Mouse (Mus musculus) embryonic facial prominence, embryonic 10.5 days (tissue): ENCODE measurements at regions not wholly inside any gene's neighbourhood (a gene's known extent, or its start where the extent isn't known, plus 50 kb on each side); places are given as distances from the start of the nearest gene placed in this dataset.

Experiments used
- DNase-seq: peaks from one replicate; pipeline ENCODE4 v3.0.0-alpha.2; 2017; ENCODE audit warnings: low spot score
- H3K27ac ChIP-seq: fragments of 300-500 bp; sonication (generic); replicated peaks from 2 replicates; pipeline ENCODE4 v1.5.1; 2016; ENCODE audit warnings: mild to moderate bottlenecking
- H3K27me3 ChIP-seq: fragments of 300-500 bp; sonication (generic); replicated peaks from 2 replicates; pipeline ENCODE4 v1.6.1; 2016; ENCODE audit warnings: low read depth, mild to moderate bottlenecking; ENCODE audit not compliant: poor library complexity, severe bottlenecking
- H3K36me3 ChIP-seq: fragments of 300-500 bp; sonication (generic); replicated peaks from 2 replicates; pipeline ENCODE4 v1.6.1; 2016; ENCODE audit warnings: mild to moderate bottlenecking, moderate library complexity
- H3K4me1 ChIP-seq: fragments of 300-500 bp; sonication (generic); 2 replicates; pipeline ENCODE4 v1.6.1; 2016
- H3K4me3 ChIP-seq: fragments of 300-500 bp; sonication (generic); 2 replicates; pipeline ENCODE4 v1.5.1; 2016; ENCODE audit warnings: mild to moderate bottlenecking, moderate library complexity
- H3K9me3 ChIP-seq: fragments of 300-500 bp; sonication (generic); 2 replicates; pipeline ENCODE4 v1.6.1; 2016; ENCODE audit warnings: mild to moderate bottlenecking
- WGBS: fragments of 180-500 bp; shearing (Covaris S2); methylation state at CpG from one replicate; pipeline ENCODE4 v1.1.7; 2016; 5-methylcytosine and 5-hydroxymethylcytosine counted together

GRCm38 (mm10) chr7:83140658-83141057 lies 273.5 kb downstream of the Mex3b start:
- DNase-seq: no peak
- WGBS: 90% methylated on average over 3 of the region's 3 CpGs
- H3K9me3 ChIP-seq: no peaks in the 10 kb centered on the region
- peaks cover 10% of the 10 kb centered on the region for H3K4me1 ChIP-seq
- H3K36me3 ChIP-seq: no peaks in the 10 kb centered on the region
- no peaks in the 10 kb centered on the region for H3K27me3 ChIP-seq
- H3K4me3 ChIP-seq: no peak overlapping the region
- no peak overlapping the region for H3K27ac ChIP-seq

DNA sequence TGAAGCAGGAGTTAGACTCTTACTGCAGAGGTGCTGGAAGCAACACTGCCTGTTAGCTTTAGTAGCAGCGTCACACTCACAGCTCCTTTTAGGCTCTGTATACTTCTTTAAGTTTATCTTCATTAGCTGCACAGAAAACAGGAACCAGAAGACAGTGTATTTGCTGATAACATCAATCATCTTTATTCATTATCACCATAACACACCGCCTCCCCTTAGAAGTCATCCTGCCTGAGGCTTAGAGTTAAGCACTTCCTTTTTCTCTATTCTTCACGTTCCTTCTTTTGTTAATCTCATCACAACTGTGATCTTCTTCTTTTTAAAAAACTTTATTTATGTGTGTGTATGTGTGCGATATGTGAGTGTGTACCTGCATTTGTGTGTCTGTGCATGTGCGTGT lies 276.9 kb downstream of the Mex3b start:
- Histone ChIP-seq H3K27me3 (no peaks in the 10 kb centered on the region), H3K9me3 (no peaks in the 10 kb centered on the region), H3K36me3 (no peaks in the 10 kb centered on the region), H3K4me3 (no peak overlapping the region), H3K27ac (no peak overlapping the region), H3K4me1 (peaks cover 10% of the 10 kb centered on the region)
- no peak for DNase-seq
- WGBS: 83% methylated on average over 5 of the region's 5 CpGs

GRCm38 (mm10) chr7:83145551-83145950 lies 278.4 kb downstream of the Mex3b start:
- H3K27ac ChIP-seq: no peak overlapping the region
- no peak for DNase-seq
- H3K9me3 ChIP-seq: no peaks in the 10 kb centered on the region
- WGBS: 93% methylated on average over 5 of the region's 5 CpGs
- H3K4me3 ChIP-seq: no peak overlapping the region
- 0 out of 2 replicates have a peak, but pooled peaks cover 2% of the 10 kb centered on the region for H3K4me1 ChIP-seq
- H3K36me3 ChIP-seq: no peaks in the 10 kb centered on the region
- H3K27me3 ChIP-seq: no peaks in the 10 kb centered on the region

- Histone ChIP-seq H3K4me3 (no peak overlapping the region), H3K9me3 (no peaks in the 10 kb centered on the region), H3K36me3 (no peaks in the 10 kb centered on the region), H3K27me3 (no peaks in the 10 kb centered on the region), H3K4me1 (no peaks in the 10 kb centered on the region), H3K27ac (no peak overlapping the region)
- DNase-seq: no peak
- WGBS: 78% methylated on average over 2 of the region's 2 CpGs
Measured at GRCm38 (mm10) chr7:83161226-83161625, 294.1 kb downstream of the Mex3b start.

- Histone ChIP-seq H3K4me3 (no peak overlapping the region), H3K9me3 (no peaks in the 10 kb centered on the region), H3K36me3 (no peaks in the 10 kb centered on the region), H3K4me1 (no peaks in the 10 kb centered on the region), H3K27me3 (no peaks in the 10 kb centered on the region), H3K27ac (no peak overlapping the region)
- no peak for DNase-seq
- WGBS: 81% methylated on average over 3 of the region's 3 CpGs
Measured at GRCm38 (mm10) chr7:83162868-83163267, 295.7 kb downstream of the Mex3b start.

DNA sequence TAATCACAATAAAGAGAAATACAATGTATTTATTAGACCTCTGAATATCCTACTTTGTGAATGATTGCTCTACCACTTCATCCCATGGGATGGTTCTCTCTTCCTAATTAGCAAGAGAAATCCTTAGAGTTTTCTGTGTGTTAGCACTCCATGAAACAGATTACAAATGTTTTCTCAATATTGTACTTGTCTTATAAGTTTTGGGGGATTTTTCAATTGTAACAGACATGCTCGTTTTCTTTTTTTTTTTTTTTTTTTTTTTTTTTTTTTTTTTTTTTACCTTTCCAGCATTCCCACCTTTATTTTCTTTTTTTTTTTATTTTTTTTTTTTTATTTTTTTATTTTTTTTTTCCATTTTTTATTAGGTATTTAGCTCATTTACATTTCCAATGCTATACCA lies 312.3 kb downstream of the Mex3b start:
- WGBS: 94% methylated on average over 1 of the region's 1 CpGs
- Histone ChIP-seq H3K27ac (no peak overlapping the region), H3K36me3 (no peaks in the 10 kb centered on the region), H3K4me1 (no peaks in the 10 kb centered on the region), H3K27me3 (no peaks in the 10 kb centered on the region), H3K9me3 (no peaks in the 10 kb centered on the region), H3K4me3 (no peak overlapping the region)
- DNase-seq: no peak

DNA sequence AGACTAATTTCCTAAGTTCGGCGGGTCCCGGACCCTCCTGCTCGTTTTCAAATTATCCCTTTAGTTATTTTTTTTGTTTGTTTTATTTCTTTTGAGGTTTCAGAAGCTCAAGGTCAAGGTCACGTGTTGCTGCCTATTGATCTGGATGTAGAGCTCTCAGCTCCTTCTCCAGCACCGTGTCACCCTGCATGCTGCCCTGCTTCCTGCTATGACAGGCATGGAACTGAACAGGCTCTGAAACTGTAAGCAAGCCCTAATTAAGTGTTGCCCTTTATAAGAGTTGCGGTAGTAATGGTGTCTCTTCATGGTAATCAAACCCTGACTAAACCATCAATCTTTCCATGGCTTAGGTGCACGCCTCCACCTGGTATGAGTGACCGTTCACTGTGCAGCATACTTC lies 319.2 kb downstream of the Mex3b start:
- H3K9me3 ChIP-seq: no peaks in the 10 kb centered on the region
- no peaks in the 10 kb centered on the region for H3K4me1 ChIP-seq
- no peak overlapping the region for H3K27ac ChIP-seq
- no peak for DNase-seq
- H3K36me3 ChIP-seq: no peaks in the 10 kb centered on the region
- 87% methylated on average over 9 of the region's 9 CpGs for WGBS
- H3K27me3 ChIP-seq: no peaks in the 10 kb centered on the region
- no peak overlapping the region for H3K4me3 ChIP-seq

DNA sequence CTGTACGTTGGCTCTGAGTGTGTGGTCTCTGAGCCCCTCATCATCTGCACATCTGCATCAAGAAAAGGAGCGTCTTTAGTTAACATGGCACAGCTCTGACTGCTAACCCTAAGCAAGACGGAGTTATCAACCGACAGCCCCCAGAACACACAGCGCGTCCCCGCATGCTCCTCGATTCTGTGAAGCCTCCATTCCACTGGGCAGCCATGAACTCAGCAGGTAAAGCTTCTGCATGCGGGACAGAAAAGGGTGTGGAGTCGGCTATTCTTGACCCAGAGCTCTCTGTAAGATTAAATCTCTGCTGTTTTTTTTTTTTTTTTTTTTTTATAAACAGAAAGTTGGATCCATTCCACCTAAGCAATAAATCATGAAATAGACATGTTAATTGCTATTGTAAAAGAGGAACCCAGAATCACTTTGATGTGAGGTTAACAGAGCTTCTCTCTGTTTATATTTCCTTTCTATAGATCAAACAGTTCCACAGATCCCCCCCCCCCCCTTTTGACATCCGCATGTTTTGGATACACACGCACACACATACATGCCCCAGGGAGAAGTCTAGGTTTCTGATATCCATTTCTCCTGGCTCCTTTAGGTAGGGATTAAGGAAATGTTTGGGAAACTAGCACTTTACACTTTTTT lies 328.9 kb downstream of the Mex3b start:
- DNase-seq: no peak
- 85% methylated on average over 12 of the region's 12 CpGs for WGBS
- no peak overlapping the region for H3K27ac ChIP-seq

DNA sequence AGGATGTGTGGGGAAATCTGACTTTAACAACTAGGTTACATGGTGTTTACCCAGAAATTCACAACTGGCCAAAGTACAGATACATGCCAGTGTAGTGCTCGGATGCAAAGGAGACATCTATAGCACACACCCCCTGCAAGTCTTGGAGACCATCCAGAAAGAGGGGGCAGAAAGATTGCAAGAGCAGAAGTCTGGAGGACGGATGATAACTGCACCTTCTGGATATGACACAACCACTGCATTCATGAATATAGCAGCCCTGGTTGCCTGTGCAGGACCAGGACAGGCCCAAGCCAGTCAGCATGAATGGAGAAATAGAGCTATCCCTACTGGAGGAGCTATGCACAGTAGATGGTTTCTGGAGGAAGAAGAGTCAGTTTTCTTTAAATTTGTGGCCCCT lies 330.4 kb downstream of the Mex3b start:
- Histone ChIP-seq H3K27ac (no peak overlapping the region), H3K4me1 (peaks cover 43% of the 10 kb centered on the region), H3K27me3 (no peaks in the 10 kb centered on the region), H3K36me3 (no peaks in the 10 kb centered on the region), H3K4me3 (no peak overlapping the region), H3K9me3 (no peaks in the 10 kb centered on the region)
- DNase-seq: no peak
- WGBS: 86% methylated on average over 2 of the region's 2 CpGs

More for the DNA sequence above, 328.9 kb downstream of the Mex3b start:
- Histone ChIP-seq H3K27me3 (no peaks in the 10 kb centered on the region), H3K4me3 (no peak overlapping the region), H3K4me1 (peaks cover 28% of the 10 kb centered on the region), H3K9me3 (no peaks in the 10 kb centered on the region), H3K36me3 (no peaks in the 10 kb centered on the region)

DNA sequence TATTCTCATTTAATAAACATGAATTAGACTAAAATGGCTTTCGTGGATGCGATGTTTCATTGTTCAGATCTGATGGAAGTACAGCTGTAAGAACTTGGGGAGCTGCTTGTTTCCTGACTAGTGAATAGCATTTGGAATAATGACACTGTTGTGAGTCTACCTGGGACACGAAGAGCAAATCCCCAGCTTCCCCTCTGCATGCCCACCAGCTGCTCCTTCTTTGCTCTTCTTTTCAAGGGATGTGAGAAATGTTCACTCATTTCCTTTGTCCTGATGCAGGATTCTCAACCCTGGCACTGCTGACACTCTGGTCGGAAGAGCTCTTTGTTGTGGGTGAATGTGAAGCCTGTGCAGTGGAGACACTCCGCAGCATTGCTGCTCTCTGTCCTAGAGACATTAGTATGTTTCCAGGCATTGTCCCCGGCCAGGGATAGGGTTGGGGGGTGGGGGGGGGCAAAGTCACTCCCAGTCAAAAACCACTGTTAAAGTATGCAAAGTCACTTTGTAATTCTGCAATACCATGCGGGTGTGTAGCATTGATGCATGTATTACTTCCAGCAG lies 334.1 kb downstream of the Mex3b start:
- peak overlapping the region; percentile 81 for H3K27ac ChIP-seq
- H3K4me3 ChIP-seq: no peak overlapping the region; the same call in 1 of the 2 replicates

DNA sequence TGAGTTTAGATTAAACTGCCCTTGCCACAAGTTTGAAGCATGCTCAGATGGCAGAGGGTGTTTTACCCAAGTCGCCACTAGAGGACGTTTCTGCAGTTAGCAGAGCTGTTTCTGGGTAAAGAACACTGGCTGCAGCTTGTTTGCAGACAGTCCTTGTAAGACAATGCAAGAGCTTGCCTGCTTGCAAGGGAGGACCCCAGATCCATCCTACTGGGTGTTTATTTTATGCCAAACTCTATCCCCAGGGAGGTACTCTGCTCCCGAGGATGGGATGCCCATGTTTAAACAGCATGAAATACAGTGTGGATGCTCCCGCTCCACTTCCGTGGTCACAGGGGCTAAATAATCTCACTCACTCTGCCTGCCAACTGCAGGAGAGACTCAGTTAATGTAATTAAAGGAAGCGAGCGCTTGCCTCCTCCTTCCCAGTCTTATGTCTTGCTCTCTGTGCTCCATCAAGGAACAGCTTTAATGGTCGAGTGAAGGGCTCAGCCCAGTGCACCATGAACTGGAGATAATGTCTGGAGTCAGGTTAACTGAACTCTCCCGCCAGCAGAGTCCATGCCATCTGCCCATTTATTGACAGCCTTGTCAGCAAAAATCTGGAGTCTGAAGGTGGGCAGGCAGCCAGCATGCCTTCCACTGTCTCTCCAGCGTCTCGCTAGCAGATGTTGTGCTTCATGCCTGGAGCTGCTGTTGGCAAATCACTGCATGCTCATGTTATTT lies 334.8 kb downstream of the Mex3b start:
- H3K4me1 ChIP-seq: peaks cover 56% of the 10 kb centered on the region
- H3K36me3 ChIP-seq: no peaks in the 10 kb centered on the region
- 21% methylated on average over 11 of the region's 11 CpGs for WGBS
- DNase-seq: peak; percentile 62
- peak overlapping the region; percentile 42 for H3K4me3 ChIP-seq
- peak overlapping the region; percentile 81 for H3K27ac ChIP-seq
- H3K27me3 ChIP-seq: peaks cover 17% of the 10 kb centered on the region; the same call in 1 of the 2 replicates
- H3K9me3 ChIP-seq: no peaks in the 10 kb centered on the region

More for the DNA sequence above, 334.1 kb downstream of the Mex3b start:
- DNase-seq: no peak
- H3K27me3 ChIP-seq: peaks cover 17% of the 10 kb centered on the region; the same call in 1 of the 2 replicates
- no peaks in the 10 kb centered on the region for H3K36me3 ChIP-seq
- 67% methylated on average over 7 of the region's 7 CpGs for WGBS
- no peaks in the 10 kb centered on the region for H3K9me3 ChIP-seq
- H3K4me1 ChIP-seq: peaks cover 63% of the 10 kb centered on the region

DNA sequence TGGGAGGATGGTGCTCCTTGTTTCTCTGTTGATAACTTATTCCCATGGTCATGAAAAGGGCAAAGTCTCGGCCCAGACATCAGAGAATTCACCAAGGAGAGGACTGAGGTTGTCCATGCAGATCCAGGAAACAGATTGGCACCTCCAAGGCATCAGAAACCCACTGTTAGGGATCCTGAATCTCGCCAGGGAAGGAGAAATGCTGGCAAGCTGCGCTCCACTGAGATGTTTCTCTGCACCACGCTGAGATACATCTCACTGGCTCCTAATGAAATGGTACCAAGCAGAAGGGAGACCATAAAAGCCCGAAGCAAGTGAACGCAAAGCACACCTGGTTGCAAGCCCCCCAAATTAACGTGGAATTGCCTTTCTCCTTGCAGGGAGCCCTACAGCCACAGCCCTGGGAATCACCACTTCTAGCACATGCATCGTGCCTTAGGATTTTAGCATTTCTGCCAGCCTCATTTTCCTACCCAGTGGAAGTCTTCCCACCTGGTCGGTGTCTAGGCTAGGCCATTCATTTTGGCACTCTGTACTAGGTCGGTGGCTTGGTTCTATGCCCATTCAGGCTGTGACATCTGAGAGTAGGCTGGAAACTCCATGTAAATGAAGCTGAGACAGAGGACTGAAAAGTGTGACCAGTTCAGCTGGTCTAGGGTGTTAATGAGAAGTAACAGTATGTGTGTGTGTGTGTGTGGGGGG lies 336.3 kb downstream of the Mex3b start:
- H3K27ac ChIP-seq: peak overlapping the region; percentile 75
- H3K4me1 ChIP-seq: peaks cover 56% of the 10 kb centered on the region
- no peaks in the 10 kb centered on the region for H3K36me3 ChIP-seq
- no peak overlapping the region for H3K4me3 ChIP-seq
- no peak for DNase-seq
- peaks cover 17% of the 10 kb centered on the region; the same call in 1 of the 2 replicates for H3K27me3 ChIP-seq
- H3K9me3 ChIP-seq: no peaks in the 10 kb centered on the region
- 80% methylated on average over 10 of the region's 10 CpGs for WGBS
